Comparison of ENCODE assay signal across 7 mouse cellular contexts in the genomic region with DNA sequence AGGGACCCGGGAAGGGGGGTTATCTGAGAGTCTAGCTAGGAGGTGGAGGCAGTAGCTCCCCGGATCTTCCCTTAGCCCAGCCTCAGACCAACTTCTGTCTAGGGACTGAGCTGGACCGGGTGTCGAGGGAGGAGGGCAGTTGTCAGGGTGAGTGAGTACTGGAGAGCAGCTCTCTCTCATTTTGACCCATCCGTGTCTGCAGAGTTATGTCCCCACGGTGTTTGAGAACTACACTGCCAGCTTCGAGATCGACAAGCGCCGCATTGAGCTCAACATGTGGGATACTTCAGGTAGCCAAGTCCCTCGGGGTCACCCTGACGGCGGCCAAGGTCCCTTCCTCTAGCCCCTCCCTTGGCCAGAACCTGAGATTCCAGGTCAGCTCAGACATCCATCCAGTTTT. TPM values are rescaled to one million over a fixed set of nuclear protein-coding genes. Genes with fewer than 3 reads are reported as not detected.
A peak's percentile ranks its signal among the peaks of the same experiment; 100 is the strongest.
DNase-seq lines count a peak whose midpoint lies in the region; ATAC-seq lines count a peak whose summit lies in the region.

No protein-coding gene starts in this region.

- peaks cover 52% of the 10 kb centered on the region for H3K4me1 ChIP-seq in megakaryocyte, embryonic 14.5 days
- H3K4me1 ChIP-seq in forebrain, embryonic 15.5 days, result peaks cover 65% of the 10 kb centered on the region
- peaks cover 41% of the 10 kb centered on the region for H3K4me1 ChIP-seq in limb, embryonic 15.5 days
- peaks cover 23% of the 10 kb centered on the region for H3K4me1 ChIP-seq in stomach, embryonic 15.5 days

- no peak for ATAC-seq in megakaryocyte, adult 5-6 weeks (ENCODE audit: poor library complexity, severe bottlenecking)
- ATAC-seq in forebrain, embryonic 15.5 days (replicated peaks), result peak; percentile 12; the same call in 1 of the 2 replicates
- ATAC-seq in limb, embryonic 15.5 days (ENCODE audit: insufficient number of reproducible peaks, low FRiP score, low TSS enrichment, low read depth), result no peak
- no peak for ATAC-seq in stomach, embryonic 15.5 days (ENCODE audit: insufficient read depth, low FRiP score, low read depth)

- H3K4me3 ChIP-seq in megakaryocyte, embryonic 14.5 days (replicated peaks), result peak overlapping the region; percentile 96
- peak overlapping the region; percentile 79 for H3K4me3 ChIP-seq in forebrain, embryonic 15.5 days
- peak overlapping the region; percentile 75 for H3K4me3 ChIP-seq in limb, embryonic 15.5 days
- H3K4me3 ChIP-seq in stomach, embryonic 15.5 days (replicated peaks), result peak overlapping the region; percentile 86

- H3K27me3 ChIP-seq in megakaryocyte, embryonic 14.5 days (replicated peaks), result peaks cover 60% of the 10 kb centered on the region
- H3K27me3 ChIP-seq in forebrain, embryonic 15.5 days, result no peaks in the 10 kb centered on the region
- no peaks in the 10 kb centered on the region for H3K27me3 ChIP-seq in limb, embryonic 15.5 days
- no peaks in the 10 kb centered on the region for H3K27me3 ChIP-seq in stomach, embryonic 15.5 days (replicated peaks)

- H3K36me3 ChIP-seq in megakaryocyte, embryonic 14.5 days (replicated peaks; ENCODE audit: low read length), result no peaks in the 10 kb centered on the region
- H3K36me3 ChIP-seq in forebrain, embryonic 15.5 days, result no peaks in the 10 kb centered on the region
- H3K36me3 ChIP-seq in limb, embryonic 15.5 days, result no peaks in the 10 kb centered on the region
- H3K36me3 ChIP-seq in stomach, embryonic 15.5 days, result no peaks in the 10 kb centered on the region

- H3K9ac ChIP-seq in forebrain, embryonic 15.5 days (replicated peaks), result peak overlapping the region; percentile 82
- peak overlapping the region; percentile 56; the same call in 1 of the 2 replicates for H3K9ac ChIP-seq in limb, embryonic 15.5 days
- no peak overlapping the region for H3K9ac ChIP-seq in stomach, embryonic 15.5 days

- WGBS in forebrain, embryonic 15.5 days, result 3% methylated on average over 13 of the region's 13 CpGs
- 7% methylated on average over 13 of the region's 13 CpGs for WGBS in limb, embryonic 15.5 days
- 7% methylated on average over 13 of the region's 13 CpGs for WGBS in stomach, embryonic 15.5 days

- H3K27ac ChIP-seq in forebrain, embryonic 15.5 days (replicated peaks), result peak overlapping the region; percentile 76
- H3K27ac ChIP-seq in limb, embryonic 15.5 days, result no peak overlapping the region
- H3K27ac ChIP-seq in stomach, embryonic 15.5 days, result peak overlapping the region; percentile 65; the same call in 1 of the 2 replicates

- peak overlapping the region; percentile 83 for H3K4me2 ChIP-seq in forebrain, embryonic 15.5 days (replicated peaks)
- H3K4me2 ChIP-seq in limb, embryonic 15.5 days, result peak overlapping the region; percentile 95
- peak overlapping the region; percentile 98 for H3K4me2 ChIP-seq in stomach, embryonic 15.5 days

- DNase-seq in gastrocnemius, adult 18-20 months (ENCODE audit: low spot score), result no peak
- DNase-seq in Muller cell, postnatal 12 days (ENCODE audit: inconsistent ontology term), result no peak

- H3K9me3 ChIP-seq in megakaryocyte, embryonic 14.5 days, result no peaks in the 10 kb centered on the region
- H3K9me3 ChIP-seq in forebrain, embryonic 15.5 days, result no peaks in the 10 kb centered on the region
- no peaks in the 10 kb centered on the region for H3K9me3 ChIP-seq in limb, embryonic 15.5 days
- no peaks in the 10 kb centered on the region for H3K9me3 ChIP-seq in stomach, embryonic 15.5 days

RNA-seq across cellular contexts. Expression of gene Vat1, which starts 2.7 kb away (rescaled TPM):
- 47.7 and 94.2 TPM in 2 replicates for polyA plus RNA-seq in megakaryocyte, embryonic 14.5 days (2012; ENCODE audit: insufficient read depth, low replicate concordance)
- total RNA-seq in megakaryocyte, adult 5-6 weeks (2015), result 7.3 and 10.8 TPM in 2 replicates
- total RNA-seq in megakaryocyte, adult 5-6 weeks (2017), result 3.4 and 5.2 TPM in 2 replicates
- polyA plus RNA-seq in forebrain, embryonic 15.5 days (2015; fragmentation: Nextera tagmentation; extraction: Ambion mirVana), result 77.1 and 79.8 TPM in 2 replicates
- 78.6 and 81.3 TPM in 2 replicates for polyA plus RNA-seq in limb, embryonic 15.5 days (2015; fragmentation: Nextera tagmentation; extraction: Ambion mirVana)
- 59.3 and 62.3 TPM in 2 replicates for polyA plus RNA-seq in stomach, embryonic 15.5 days (2015; fragmentation: Nextera tagmentation; extraction: Ambion mirVana)
- 10 to 100 TPM; 10.8 to 16.1 TPM for total RNA-seq in gastrocnemius, adult 18-20 months (2021)

RNA-seq across cellular contexts. Expression of gene Rnd2, which starts 3.9 kb away (rescaled TPM):
- 2.6 and 2.9 TPM in 2 replicates for polyA plus RNA-seq in megakaryocyte, embryonic 14.5 days (2012; ENCODE audit: insufficient read depth, low replicate concordance)
- total RNA-seq in megakaryocyte, adult 5-6 weeks (2015), result 0.13 and 0.16 TPM in 2 replicates
- 0.20 TPM in 1 of 2 replicates, not detected in the other for total RNA-seq in megakaryocyte, adult 5-6 weeks (2017)
- polyA plus RNA-seq in forebrain, embryonic 15.5 days (2015; fragmentation: Nextera tagmentation; extraction: Ambion mirVana), result 121 and 142 TPM in 2 replicates
- 10.3 and 11.9 TPM in 2 replicates for polyA plus RNA-seq in limb, embryonic 15.5 days (2015; fragmentation: Nextera tagmentation; extraction: Ambion mirVana)
- polyA plus RNA-seq in stomach, embryonic 15.5 days (2015; fragmentation: Nextera tagmentation; extraction: Ambion mirVana), result 16.0 and 17.1 TPM in 2 replicates
- total RNA-seq in gastrocnemius, adult 18-20 months (2021), result 1 to 10 TPM; 2.5 to 4.2 TPM

RNA-seq across cellular contexts. Expression of gene Ifi35, which starts 20.5 kb away (rescaled TPM):
- polyA plus RNA-seq in megakaryocyte, embryonic 14.5 days (2012; ENCODE audit: insufficient read depth, low replicate concordance), result 5.7 and 15.6 TPM in 2 replicates
- total RNA-seq in megakaryocyte, adult 5-6 weeks (2015), result 60.6 and 62.4 TPM in 2 replicates
- total RNA-seq in megakaryocyte, adult 5-6 weeks (2017), result 47.3 and 56.5 TPM in 2 replicates
- 2.4 and 3.2 TPM in 2 replicates for polyA plus RNA-seq in forebrain, embryonic 15.5 days (2015; fragmentation: Nextera tagmentation; extraction: Ambion mirVana)
- polyA plus RNA-seq in limb, embryonic 15.5 days (2015; fragmentation: Nextera tagmentation; extraction: Ambion mirVana), result 23.2 and 25.1 TPM in 2 replicates
- polyA plus RNA-seq in stomach, embryonic 15.5 days (2015; fragmentation: Nextera tagmentation; extraction: Ambion mirVana), result 24.2 and 24.5 TPM in 2 replicates
- 1 to 10 TPM; 8.6 to 8.7 TPM for total RNA-seq in gastrocnemius, adult 18-20 months (2021)

RNA-seq across cellular contexts. Expression of gene Rpl27, which starts 26.6 kb away (rescaled TPM):
- 250 and 697 TPM in 2 replicates for polyA plus RNA-seq in megakaryocyte, embryonic 14.5 days (2012; ENCODE audit: insufficient read depth, low replicate concordance)
- total RNA-seq in megakaryocyte, adult 5-6 weeks (2015), result 334 and 336 TPM in 2 replicates
- total RNA-seq in megakaryocyte, adult 5-6 weeks (2017), result 2,102 and 2,594 TPM in 2 replicates
- 267 and 285 TPM in 2 replicates for polyA plus RNA-seq in forebrain, embryonic 15.5 days (2015; fragmentation: Nextera tagmentation; extraction: Ambion mirVana)
- polyA plus RNA-seq in limb, embryonic 15.5 days (2015; fragmentation: Nextera tagmentation; extraction: Ambion mirVana), result 262 and 315 TPM in 2 replicates
- polyA plus RNA-seq in stomach, embryonic 15.5 days (2015; fragmentation: Nextera tagmentation; extraction: Ambion mirVana), result 284 and 331 TPM in 2 replicates
- 10 to 100 TPM; 33.9 to 45.4 TPM for total RNA-seq in gastrocnemius, adult 18-20 months (2021)

RNA-seq across cellular contexts. Expression of gene Ptges3l, which starts 43.6 kb away (rescaled TPM):
- polyA plus RNA-seq in megakaryocyte, embryonic 14.5 days (2012; ENCODE audit: insufficient read depth, low replicate concordance), result 2.8 TPM in 1 of 2 replicates, not detected in the other
- 0.43 and 2.5 TPM in 2 replicates for total RNA-seq in megakaryocyte, adult 5-6 weeks (2015)
- 0.66 TPM in 1 of 2 replicates, not detected in the other for total RNA-seq in megakaryocyte, adult 5-6 weeks (2017)
- polyA plus RNA-seq in forebrain, embryonic 15.5 days (2015; fragmentation: Nextera tagmentation; extraction: Ambion mirVana), result 1.0 and 1.7 TPM in 2 replicates
- polyA plus RNA-seq in limb, embryonic 15.5 days (2015; fragmentation: Nextera tagmentation; extraction: Ambion mirVana), result 15.5 and 36.1 TPM in 2 replicates
- polyA plus RNA-seq in stomach, embryonic 15.5 days (2015; fragmentation: Nextera tagmentation; extraction: Ambion mirVana), result 14.5 and 17.5 TPM in 2 replicates
- 10 to 100 TPM; 74.3 to 82.6 TPM for total RNA-seq in gastrocnemius, adult 18-20 months (2021)
